In the genomic region with DNA sequence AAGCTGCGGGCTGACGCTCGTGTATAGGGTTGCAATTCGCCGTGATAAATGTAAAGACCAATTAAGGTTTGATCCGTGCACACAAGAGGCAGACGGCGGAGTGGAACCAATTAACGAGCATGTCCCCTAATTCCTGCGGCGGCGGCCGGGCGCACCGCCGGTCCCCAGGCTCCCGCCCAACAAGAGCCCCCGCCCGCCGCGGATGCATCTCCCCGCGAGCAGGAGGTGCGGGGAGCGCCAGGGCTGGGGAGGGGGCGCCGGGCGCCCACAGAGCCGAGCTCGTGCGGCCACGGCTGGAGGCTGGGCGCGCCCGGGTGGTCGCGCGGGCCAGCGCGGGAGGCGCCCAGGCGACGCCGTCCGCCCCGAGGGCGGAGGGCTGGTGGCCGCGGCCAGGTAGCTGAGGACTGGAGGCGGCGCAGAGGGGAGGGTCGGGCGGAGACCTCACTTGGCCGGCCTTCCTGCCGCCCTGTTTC, we compare ENCODE assay signal across 8 mouse cellular contexts. TPM values are rescaled to one million over a fixed set of nuclear protein-coding genes. Genes with fewer than 3 reads are reported as not detected.
DNase-seq lines count a peak whose midpoint lies in the region; ATAC-seq and TF ChIP-seq lines count a peak whose summit lies in the region.

No protein-coding gene starts in this region.

- peak overlapping the region; percentile 89 for H3K4me2 ChIP-seq in forebrain, embryonic 12.5 days
- H3K4me2 ChIP-seq in midbrain, postnatal 0 days (ENCODE audit: low read depth, low read length, poor library complexity, severe bottlenecking): peak overlapping the region; percentile 76

- peak overlapping the region; percentile 90 for H3K27ac ChIP-seq in forebrain, embryonic 12.5 days
- H3K27ac ChIP-seq in midbrain, postnatal 0 days (ENCODE audit: low read depth, low read length): peak overlapping the region; percentile 90

- peak overlapping the region; percentile 62 for H3K4me3 ChIP-seq in forebrain, embryonic 12.5 days (replicated peaks)
- peak overlapping the region; percentile 70 for H3K4me3 ChIP-seq in midbrain, postnatal 0 days (ENCODE audit: low read depth, low read length)

- under 1% methylated on average over 40 of the region's 55 CpGs for WGBS in forebrain, embryonic 12.5 days
- WGBS in midbrain, postnatal 0 days: under 1% methylated on average over 50 of the region's 55 CpGs

- H3K4me1 ChIP-seq in forebrain, embryonic 12.5 days: peaks cover 20% of the 10 kb centered on the region
- H3K4me1 ChIP-seq in midbrain, postnatal 0 days (ENCODE audit: insufficient read depth, low read length): no peaks in the 10 kb centered on the region

- peaks cover 45% of the 10 kb centered on the region for H3K27me3 ChIP-seq in forebrain, embryonic 12.5 days
- no peaks in the 10 kb centered on the region for H3K27me3 ChIP-seq in midbrain, postnatal 0 days (ENCODE audit: insufficient read depth, low read length)

- ATAC-seq in forebrain, embryonic 12.5 days (ENCODE audit: low FRiP score): peak; percentile 72
- peak; percentile 75 for ATAC-seq in midbrain, postnatal 0 days (ENCODE audit: low FRiP score)

- no peaks in the 10 kb centered on the region for H3K9me3 ChIP-seq in forebrain, embryonic 12.5 days
- H3K9me3 ChIP-seq in midbrain, postnatal 0 days (ENCODE audit: low read length): no peaks in the 10 kb centered on the region

- DNase-seq in left cerebral cortex, adult 18-20 months (ENCODE audit: low spot score in 2 of 2): peak; percentile 18 to 28
- no peak for DNase-seq in left cerebral cortex, adult 11 months (ENCODE audit: low spot score)
- DNase-seq in cerebellum, adult 9-10 months: peak; percentile 75
- DNase-seq in layer of hippocampus, postnatal 14 days (ENCODE audit: low spot score in 2 of 2): peak; percentile 37 to 45
- DNase-seq in midbrain, postnatal 0 days (ENCODE audit: low spot score): peak; percentile 44
- no peak for DNase-seq in thymus, postnatal 0 days (ENCODE audit: low spot score)
- DNase-seq in c-Kit-positive CD71-positive TER-119-positive erythroid progenitor cells, embryonic 14.5 days (ENCODE audit: low spot score): no peak

- no peaks in the 10 kb centered on the region for H3K36me3 ChIP-seq in forebrain, embryonic 12.5 days (replicated peaks)
- no peaks in the 10 kb centered on the region for H3K36me3 ChIP-seq in midbrain, postnatal 0 days (ENCODE audit: insufficient read depth, low read length)

- peak overlapping the region; percentile 78 for H3K9ac ChIP-seq in forebrain, embryonic 12.5 days
- peak overlapping the region; percentile 75 for H3K9ac ChIP-seq in midbrain, postnatal 0 days (replicated peaks; ENCODE audit: low read length, poor library complexity, severe bottlenecking)

- TF ChIP-seq CTCF in midbrain, postnatal 0 days (IDR thresholded peaks at IDR 0.05): no peak

RNA-seq across cellular contexts. Expression of a gene that starts 0.6 kb away (rescaled TPM):
- 100 to 1,000 TPM; 125 to 129 TPM for total RNA-seq in left cerebral cortex, adult 18-20 months (2021)
- polyA plus RNA-seq in forebrain, embryonic 12.5 days (2016; fragmentation: Nextera tagmentation; extraction: Ambion mirVana): 34.9 and 35.4 TPM in 2 replicates
- total RNA-seq in layer of hippocampus, postnatal 14 days (2021): 100 to 1,000 TPM; 165 to 201 TPM
- 117 and 123 TPM in 2 replicates for total RNA-seq in midbrain, postnatal 0 days (2014; rRNA removed)
- 33.1 and 33.2 TPM in 2 replicates for polyA plus RNA-seq in midbrain, postnatal 0 days (2015; fragmentation: Nextera tagmentation; extraction: Ambion mirVana)
- polyA plus RNA-seq in thymus, postnatal 0 days (2015; fragmentation: Nextera tagmentation; extraction: Ambion mirVana): 0.04 and 0.05 TPM in 2 replicates

Comparison
In these comparisons a context has a peak if more than half of its experiments do, and no peak if none do; other contexts are left out.
1. DNase-seq: peak in left cerebral cortex, adult 18-20 months (2 of 2), cerebellum, adult 9-10 months (single experiment), layer of hippocampus, postnatal 14 days (2 of 2) and midbrain, postnatal 0 days (single experiment); none in left cerebral cortex, adult 11 months (single experiment), thymus, postnatal 0 days (single experiment) and c-Kit-positive CD71-positive TER-119-positive erythroid progenitor cells, embryonic 14.5 days (single experiment).